Mouse (Mus musculus) CH12.LX (cell line): ENCODE measurements around the gene Cnpy2. TPM values are rescaled to one million over a fixed set of nuclear protein-coding genes. Genes with fewer than 3 reads are reported as not detected.

Source experiments
- DNase-seq: peaks from one replicate; pipeline ENCODE4 v3.0.0-alpha.2; 2013; ENCODE audit errors: extremely low read depth
- H3K27ac ChIP-seq: 2 replicates; pipeline ENCODE4 v1.5.1; 2012; ENCODE audit warnings: low read depth, mild to moderate bottlenecking, control low read depth, moderate library complexity; ENCODE audit not compliant: insufficient read depth
- H3K27me3 ChIP-seq: replicated peaks from 2 replicates; pipeline ENCODE3; 2012; ENCODE audit warnings: inconsistent platforms
- H3K36me3 ChIP-seq, 2 experiments: replicated peaks in 1 of 2; 2 replicates each; pipeline versions ENCODE3 to v1.6.1; 2012; ENCODE audit warnings: inconsistent platforms in 1 of 2, low read length in 1 of 2, mild to moderate bottlenecking in 1 of 2, mixed read lengths in 1 of 2, moderate library complexity in 1 of 2; ENCODE audit not compliant: control insufficient read depth in 1 of 2, insufficient read depth in 1 of 2
- H3K4me1 ChIP-seq, 2 experiments: 2 replicates each; pipeline ENCODE4 v1.6.1; 2012; ENCODE audit warnings: inconsistent platforms in 1 of 2, moderate library complexity in 1 of 2; ENCODE audit not compliant: insufficient read depth in 2 of 2, control insufficient read depth in 1 of 2
- H3K4me2 ChIP-seq: 2 replicates; pipeline ENCODE4 v1.6.1; 2012; ENCODE audit warnings: low read depth, mild to moderate bottlenecking, control low read depth; ENCODE audit not compliant: poor library complexity, insufficient read depth, severe bottlenecking
- H3K4me3 ChIP-seq, 3 experiments: fragments of 150-350 bp in 1 of 3; sonication (generic) in 1 of 3; replicated peaks in 1 of 3; 2 replicates each; pipeline versions ENCODE3 to v1.5.1; 2011 to 2012; ENCODE audit warnings: low read depth in 2 of 3, low read length in 2 of 3, mild to moderate bottlenecking in 2 of 3, moderate library complexity in 2 of 3, control low read depth in 1 of 3, improper control_type of control experiment in 1 of 3, inconsistent platforms in 1 of 3, mixed read lengths in 1 of 3; ENCODE audit not compliant: poor library complexity in 1 of 3
- H3K79me2 ChIP-seq: replicated peaks from 2 replicates; pipeline ENCODE4 v1.6.1; 2012; ENCODE audit warnings: mild to moderate bottlenecking, moderate library complexity; ENCODE audit not compliant: control insufficient read depth, poor library complexity, insufficient read depth, severe bottlenecking; ENCODE audit errors: extremely low read depth
- H3K9ac ChIP-seq: 2 replicates; pipeline ENCODE4 v1.6.1; 2012; ENCODE audit warnings: low read depth, mild to moderate bottlenecking, control low read depth, moderate library complexity; ENCODE audit not compliant: insufficient read depth
- H3K9me3 ChIP-seq: replicated peaks from 2 replicates; pipeline ENCODE3; 2012; ENCODE audit warnings: low read length, inconsistent platforms, mixed read lengths
- CHD1 ChIP-seq: IDR thresholded peaks from 2 replicates; pipeline ENCODE4 v1.6.1; 2012; ENCODE audit warnings: low read depth, low read length, improper control_type of control experiment, inconsistent platforms
- CHD2 ChIP-seq: IDR thresholded peaks from 2 replicates; pipeline ENCODE4 v1.6.1; 2011; ENCODE audit warnings: low read length, improper control_type of control experiment
- CTCF ChIP-seq, 2 experiments: IDR thresholded peaks in 1 of 2; conservative IDR thresholded peaks in 1 of 2; 2 replicates each; pipeline ENCODE4 v1.5.1; 2011 to 2012; ENCODE audit warnings: low read depth in 2 of 2, low read length in 2 of 2, improper control_type of control experiment in 1 of 2, inconsistent platforms in 1 of 2, mild to moderate bottlenecking in 1 of 2, moderate library complexity in 1 of 2
- ELF1 ChIP-seq: IDR thresholded peaks from 2 replicates; pipeline ENCODE4 v1.6.1; 2014; ENCODE audit warnings: low read depth, mild to moderate bottlenecking, inconsistent platforms, low read length, improper control_type of control experiment
- ETS1 ChIP-seq: conservative IDR thresholded peaks from 2 replicates; pipeline ENCODE4 v1.6.1; 2012; ENCODE audit warnings: low read depth, mild to moderate bottlenecking, inconsistent platforms, low read length, improper control_type of control experiment, moderate library complexity
- GABPA ChIP-seq: IDR thresholded peaks from 2 replicates; pipeline ENCODE4 v1.6.1; 2012; ENCODE audit warnings: low read depth, low read length, improper control_type of control experiment, inconsistent platforms; ENCODE audit not compliant: insufficient replicate concordance
- HCFC1 ChIP-seq: IDR thresholded peaks from 2 replicates; pipeline ENCODE4 v1.6.1; 2012; ENCODE audit warnings: low read depth, mild to moderate bottlenecking, inconsistent platforms, low read length, improper control_type of control experiment
- IRF4 ChIP-seq: IDR thresholded peaks from 2 replicates; pipeline ENCODE4 v1.6.1; 2014; ENCODE audit warnings: low read depth, mild to moderate bottlenecking, inconsistent platforms, low read length, improper control_type of control experiment
- MAFK ChIP-seq: IDR thresholded peaks from 2 replicates; pipeline ENCODE4 v1.6.1; 2011; ENCODE audit warnings: low read length, improper control_type of control experiment; ENCODE audit not compliant: insufficient replicate concordance
- MEF2A ChIP-seq: IDR thresholded peaks from 2 replicates; pipeline ENCODE4 v1.6.1; 2014; ENCODE audit warnings: low read depth, mild to moderate bottlenecking, inconsistent platforms, low read length, improper control_type of control experiment, borderline replicate concordance
- NELFE ChIP-seq: IDR thresholded peaks from 2 replicates; pipeline ENCODE4 v1.6.1; 2011; ENCODE audit warnings: low read depth, low read length, improper control_type of control experiment
- PAX5 ChIP-seq: IDR thresholded peaks from 2 replicates; pipeline ENCODE4 v1.6.1; 2012; ENCODE audit warnings: low read length, inconsistent platforms, mixed read lengths
- RAD21 ChIP-seq: IDR thresholded peaks from 2 replicates; pipeline ENCODE4 v1.6.1; 2011; ENCODE audit warnings: low read depth, mild to moderate bottlenecking, low read length, improper control_type of control experiment, moderate library complexity
- RCOR1 ChIP-seq: conservative IDR thresholded peaks from 2 replicates; pipeline ENCODE4 v1.6.1; 2012; ENCODE audit warnings: low read depth, mild to moderate bottlenecking, inconsistent platforms, low read length, improper control_type of control experiment
- SMC3 ChIP-seq: IDR thresholded peaks from 2 replicates; pipeline ENCODE4 v1.6.1; 2011; ENCODE audit warnings: low read depth, low read length, improper control_type of control experiment
- TBP ChIP-seq: conservative IDR thresholded peaks from 2 replicates; pipeline ENCODE4 v1.6.1; 2011; ENCODE audit warnings: low read depth, low read length, improper control_type of control experiment
- USF2 ChIP-seq: conservative IDR thresholded peaks from 2 replicates; pipeline ENCODE4 v1.6.1; 2011; ENCODE audit warnings: low read depth, low read length, improper control_type of control experiment
- ZMIZ1 ChIP-seq: IDR thresholded peaks from 2 replicates; pipeline ENCODE4 v1.6.1; 2012; ENCODE audit warnings: low read depth, mild to moderate bottlenecking, inconsistent platforms, low read length, improper control_type of control experiment
- ZNF384 ChIP-seq: IDR thresholded peaks from 2 replicates; pipeline ENCODE4 v1.6.1; 2012; ENCODE audit warnings: low read depth, low read length, improper control_type of control experiment, inconsistent platforms
- dilution Hi-C: fragments of 300-500 bp; cut with MboI; formaldehyde crosslinking; loops from 2 replicates; pipeline ENCODE4 v1.14.3; 2020; ENCODE audit warnings: low sequenced_read_pairs; ENCODE audit not compliant: extremely low pct_unique_long_range_greater_than_20kb, extremely low pct_ligation_motif_present
- in situ Hi-C: fragments of 300-500 bp; cut with MboI; formaldehyde crosslinking; loops from 3 replicates; pipeline ENCODE4 v1.14.3; 2019; ENCODE audit warnings: low sequenced_read_pairs, low pct_ligation_motif_present, low pct_unique_long_range_greater_than_20kb, mixed read lengths
- polyA plus RNA-seq: library from polyadenylated mRNA; unstranded; fragments of >175 nt; gene quantifications from 2 replicates; pipeline ENCODE4 v1.2.1, GENCODE M21; 2012; ENCODE audit warnings: low read depth; ENCODE audit not compliant: insufficient read length
- total RNA-seq, 2 experiments: library from RNA; depleted of rRNA; stranded (reverse); fragments of 300-350 nt in 1 of 2; fragments of >200 nt in 1 of 2; gene quantifications; 2 replicates each; pipeline ENCODE4 v1.2.3; 2012 to 2014

The Cnpy2 gene
- total and polyA plus RNA-seq, 3 experiments = 64.9 to 111 (median 98.9) TPM

DNA sequence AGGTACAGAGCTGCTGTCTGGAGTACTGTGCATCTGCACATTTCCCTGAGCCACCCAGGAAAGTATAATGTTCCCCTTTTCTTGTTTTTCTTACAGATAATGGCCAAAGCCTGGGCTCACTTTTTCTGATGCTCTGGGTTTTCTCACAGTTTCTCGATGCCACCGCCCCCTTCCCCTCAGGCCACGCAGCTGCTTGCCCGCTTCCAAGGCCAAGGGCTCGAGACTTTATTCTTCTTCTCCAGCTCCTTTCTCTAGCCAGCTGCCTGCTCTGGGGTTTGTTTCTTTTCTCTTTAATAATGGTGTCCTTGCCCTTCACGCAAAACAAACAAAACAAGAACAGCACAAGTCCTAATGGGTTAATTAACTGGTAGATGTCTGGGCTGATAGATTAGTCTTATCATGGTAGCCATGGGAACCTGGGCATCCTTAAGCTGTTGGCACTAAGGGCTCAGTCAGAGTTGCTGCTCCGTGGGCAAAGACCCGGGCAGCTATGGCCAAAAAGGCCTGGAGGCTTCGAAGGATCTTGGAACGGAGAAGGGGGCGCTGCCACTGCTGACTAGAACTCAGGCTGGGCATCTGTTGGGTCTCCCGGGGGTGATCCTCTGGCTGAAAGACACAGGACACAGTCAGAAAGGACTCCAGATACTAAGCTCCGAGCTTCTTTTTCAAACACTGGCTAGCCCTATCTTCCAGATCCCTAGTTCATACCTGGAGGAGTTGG is 25.7 kb upstream of the Cnpy2 start:
- peaks cover 10 to 35% of the 10 kb centered on the region in 2 experiments for H3K4me1 ChIP-seq
- no peak overlapping the region for H3K27ac ChIP-seq
- TF ChIP-seq NELFE (no peak), MAFK (no peak), PAX5 (no peak), SMC3 (no peak), USF2 (no peak), CTCF (conservative IDR thresholded peaks at IDR 0.05 in 1 of 2, IDR thresholded peaks at IDR 0.05 in 1 of 2; ENCODE audit: low read depth in 2 of 2, low read length in 2 of 2) (no peak), GABPA (no peak), ELF1 (no peak), RCOR1 (no peak), IRF4 (no peak), MEF2A (no peak), HCFC1 (no peak), ZNF384 (no peak), ETS1 (no peak), RAD21 (no peak), CHD2 (no peak), ZMIZ1 (no peak), TBP (no peak)
- in situ Hi-C loops (no loop called here), dilution Hi-C loops (no loop called here)
- no peak for DNase-seq
- H3K9me3 ChIP-seq = no peaks in the 10 kb centered on the region
- H3K27me3 ChIP-seq = no peaks in the 10 kb centered on the region
- H3K9ac ChIP-seq = peak overlapping the region; percentile 19; the same call in 1 of the 2 replicates
- no peak overlapping the region for H3K4me2 ChIP-seq
- no peak overlapping the region for H3K4me3 ChIP-seq
- H3K79me2 ChIP-seq = no peaks in the 10 kb centered on the region
- peaks cover 12 to 20% of the 10 kb centered on the region in 2 experiments for H3K36me3 ChIP-seq

- no peaks in the 10 kb centered on the region for H3K79me2 ChIP-seq
- H3K9ac ChIP-seq = no peak overlapping the region
- dilution Hi-C loops = no loop called here
- H3K4me2 ChIP-seq = no peak overlapping the region
- H3K36me3 ChIP-seq = peaks cover 7 to 13% of the 10 kb centered on the region in 2 experiments
- peaks cover 10 to 41% of the 10 kb centered on the region in 2 experiments for H3K4me1 ChIP-seq
- no peaks in the 10 kb centered on the region for H3K27me3 ChIP-seq
- no peak for DNase-seq
- in situ Hi-C loops = no loop called here
- H3K9me3 ChIP-seq = no peaks in the 10 kb centered on the region
- no peak for TF ChIP-seq CHD1
- no peak overlapping the region for H3K4me3 ChIP-seq
- H3K27ac ChIP-seq = no peak overlapping the region
These were observed 25.0 kb upstream of the Cnpy2 start for GRCm38 (mm10) chr10:128297221-128297620.
